7 mouse cellular contexts compared by ENCODE assay signal in the genomic region with DNA sequence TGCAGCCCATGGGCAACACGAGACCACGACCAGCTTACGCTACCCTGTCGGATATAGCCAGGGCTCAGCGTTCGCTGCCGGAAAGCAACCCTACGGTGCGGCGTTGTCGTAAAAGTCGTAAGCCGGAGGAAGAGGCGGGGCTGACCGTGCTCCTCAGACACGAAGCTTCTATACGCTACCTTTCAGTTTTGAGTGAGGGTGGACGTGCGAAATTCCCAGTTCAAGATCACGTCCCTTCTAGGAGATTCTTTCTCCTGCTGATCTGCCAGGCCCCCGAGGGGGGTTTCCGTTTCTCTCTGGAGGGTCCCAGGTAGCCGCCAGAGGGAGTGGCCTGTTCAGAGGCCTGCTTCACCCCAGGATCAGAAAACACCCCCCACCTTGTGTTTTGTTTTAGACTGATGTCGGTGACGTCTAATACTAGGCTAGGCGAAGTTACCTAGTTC. TPM values are rescaled to one million over a fixed set of nuclear protein-coding genes. Genes with fewer than 3 reads are reported as not detected.
DNase-seq lines count a peak whose midpoint lies in the region; ATAC-seq lines count a peak whose summit lies in the region.

A gene (minus strand): TSS at position 169 of the 443 bp plus-strand sequence.

- H3K4me1 ChIP-seq in intestine, embryonic 15.5 days (replicated peaks), result 0 out of 2 replicates have a peak, but pooled peaks cover 7% of the 10 kb centered on the region
- peaks cover 24% of the 10 kb centered on the region for H3K4me1 ChIP-seq in midbrain, embryonic 10.5 days

- peak; percentile 95 for DNase-seq in adrenal gland, adult 2 months
- DNase-seq in embryo, embryonic 11.5 days (ENCODE audit: low read depth, low spot score), result peak; percentile 90
- peak; percentile 89 for DNase-seq in gastrocnemius, postnatal 36 days
- peak; percentile 95 to 96 for DNase-seq in left cerebral cortex, postnatal 25 days (ENCODE audit: low spot score in 2 of 2)
- peak; percentile 95 for DNase-seq in midbrain, embryonic 10.5 days (ENCODE audit: low spot score)
- DNase-seq in right cerebral cortex, postnatal 4 days, result peak; percentile 93

- peak within 1 kb of the TSS; percentile 78 for H3K9ac ChIP-seq in intestine, embryonic 15.5 days

- H3K27me3 ChIP-seq in intestine, embryonic 15.5 days (replicated peaks), result no peaks in the 10 kb centered on the region
- H3K27me3 ChIP-seq in midbrain, embryonic 10.5 days (ENCODE audit: low read depth, poor library complexity, severe bottlenecking), result no peaks in the 10 kb centered on the region

- H3K9me3 ChIP-seq in intestine, embryonic 15.5 days, result no peaks in the 10 kb centered on the region
- H3K9me3 ChIP-seq in midbrain, embryonic 10.5 days (replicated peaks), result no peaks in the 10 kb centered on the region

- H3K36me3 ChIP-seq in intestine, embryonic 15.5 days, result peaks cover 17% of the 10 kb centered on the region
- peaks cover 72% of the 10 kb centered on the region for H3K36me3 ChIP-seq in midbrain, embryonic 10.5 days

- peak within 1 kb of the TSS; percentile 95 for H3K27ac ChIP-seq in intestine, embryonic 15.5 days
- H3K27ac ChIP-seq in midbrain, embryonic 10.5 days (replicated peaks), result peak within 1 kb of the TSS; percentile 90

- peak within 1 kb of the TSS; percentile 67 for H3K4me3 ChIP-seq in intestine, embryonic 15.5 days (replicated peaks)
- H3K4me3 ChIP-seq in midbrain, embryonic 10.5 days, result peak within 1 kb of the TSS; percentile 78

- H3K4me2 ChIP-seq in intestine, embryonic 15.5 days (replicated peaks), result peak within 1 kb of the TSS; percentile 89

- ATAC-seq in intestine, embryonic 15.5 days, result peak; percentile 95

- WGBS in intestine, embryonic 15.5 days, result under 1% methylated on average over 26 of the region's 26 CpGs
- WGBS in midbrain, embryonic 10.5 days, result under 1% methylated on average over 26 of the region's 26 CpGs

- intact Hi-C loops in gastrocnemius, postnatal 36 days (cut with DNase I), result loop anchor here (5.0 kb wide), 1 partner anchor 79 kb away; no protein-coding TSS in a partner anchor
- intact Hi-C loops in left cerebral cortex, postnatal 25 days (cut with DNase I), result loop anchor here (2.0 kb wide), 1 partner anchor 36 kb away; a partner anchor contains a TSS

RNA-seq across cellular contexts. Expression of the gene that starts here (rescaled TPM):
- total RNA-seq in adrenal gland, adult 2 months (2021), result 100 to 1,000 TPM; 160 to 164 TPM
- polyA plus RNA-seq in adrenal gland, adult 2 months (2012; rRNA removed), result 42.8 and 63.1 TPM in 2 replicates
- total RNA-seq in gastrocnemius, postnatal 36 days (2021), result 10 to 100 TPM; 41.9 to 49.5 TPM
- polyA plus RNA-seq in intestine, embryonic 15.5 days (2015; fragmentation: Nextera tagmentation; extraction: Ambion mirVana), result 128 and 134 TPM in 2 replicates
- total RNA-seq in left cerebral cortex, postnatal 25 days (2021), result 100 to 1,000 TPM in 1 of 2 experiments, 10 to 100 TPM in 1; 99.7 to 104 TPM
- 172 and 182 TPM in 2 replicates for polyA plus RNA-seq in midbrain, embryonic 10.5 days (2016; fragmentation: Nextera tagmentation; extraction: Ambion mirVana)

Comparison
In these comparisons a context has a peak if more than half of its experiments do, and no peak if none do; other contexts are left out.
1. Peak in every context shown above with its lines: DNase-seq, ATAC-seq, H3K4me3 ChIP-seq and H3K27ac ChIP-seq.